Mouse (Mus musculus): Measurements from ENCODE around the gene Crybg2. TPM values are rescaled to one million over a fixed set of nuclear protein-coding genes. Genes with fewer than 3 reads are reported as not detected.

Crybg2 gene
- polyA plus RNA-seq, 1 experiment = not detected

DNA sequence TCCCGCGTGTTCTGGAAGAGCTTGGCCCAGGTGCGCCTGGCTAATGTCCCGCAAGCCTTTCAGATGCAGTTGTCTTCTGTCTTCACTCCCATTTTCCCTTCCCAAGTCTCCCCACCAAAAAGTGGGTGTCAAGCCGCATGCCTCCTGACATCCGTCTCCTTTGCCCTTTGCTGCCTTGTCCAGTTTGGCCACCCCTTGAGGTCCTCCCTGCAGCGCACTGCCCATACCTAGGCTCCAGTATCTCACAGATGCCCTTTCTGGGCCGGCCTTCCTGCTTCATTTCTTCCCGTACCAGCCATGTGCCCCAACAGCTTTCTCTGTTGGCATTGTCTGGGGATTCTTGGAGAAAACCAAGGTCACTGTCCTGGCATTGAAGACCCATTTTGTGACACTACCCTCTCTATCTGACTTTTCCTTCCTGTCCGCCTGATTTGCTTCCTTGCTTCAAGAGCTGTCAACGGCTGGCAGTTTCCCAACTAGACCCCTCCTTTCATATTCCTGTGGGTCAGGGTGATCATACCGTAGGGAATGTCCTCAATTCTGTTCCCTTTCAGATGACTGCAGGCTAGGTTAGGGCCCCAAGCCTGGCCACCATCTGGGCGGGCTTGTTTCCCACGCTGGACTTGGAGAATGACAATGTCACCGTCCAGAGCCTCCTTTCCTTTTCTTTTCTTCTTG, 64.9 kb downstream of the Crybg2 start:
- H3K9me3 ChIP-seq = no peaks in the 10 kb centered on the region
- no peak for TF ChIP-seq GATA1 (IDR thresholded peaks at IDR 0.05; ENCODE audit: borderline replicate concordance, low read length)
- TF ChIP-seq FLI1 (IDR thresholded peaks at IDR 0.05; ENCODE audit: low read length) = no peak
- no peaks in the 10 kb centered on the region for H3K27me3 ChIP-seq (replicated peaks)
- peaks cover 51% of the 10 kb centered on the region for H3K36me3 ChIP-seq (replicated peaks; ENCODE audit: low read length)
- H3K4me1 ChIP-seq = peaks cover 93% of the 10 kb centered on the region
- H3K4me3 ChIP-seq (replicated peaks) = no peak overlapping the region

DNA sequence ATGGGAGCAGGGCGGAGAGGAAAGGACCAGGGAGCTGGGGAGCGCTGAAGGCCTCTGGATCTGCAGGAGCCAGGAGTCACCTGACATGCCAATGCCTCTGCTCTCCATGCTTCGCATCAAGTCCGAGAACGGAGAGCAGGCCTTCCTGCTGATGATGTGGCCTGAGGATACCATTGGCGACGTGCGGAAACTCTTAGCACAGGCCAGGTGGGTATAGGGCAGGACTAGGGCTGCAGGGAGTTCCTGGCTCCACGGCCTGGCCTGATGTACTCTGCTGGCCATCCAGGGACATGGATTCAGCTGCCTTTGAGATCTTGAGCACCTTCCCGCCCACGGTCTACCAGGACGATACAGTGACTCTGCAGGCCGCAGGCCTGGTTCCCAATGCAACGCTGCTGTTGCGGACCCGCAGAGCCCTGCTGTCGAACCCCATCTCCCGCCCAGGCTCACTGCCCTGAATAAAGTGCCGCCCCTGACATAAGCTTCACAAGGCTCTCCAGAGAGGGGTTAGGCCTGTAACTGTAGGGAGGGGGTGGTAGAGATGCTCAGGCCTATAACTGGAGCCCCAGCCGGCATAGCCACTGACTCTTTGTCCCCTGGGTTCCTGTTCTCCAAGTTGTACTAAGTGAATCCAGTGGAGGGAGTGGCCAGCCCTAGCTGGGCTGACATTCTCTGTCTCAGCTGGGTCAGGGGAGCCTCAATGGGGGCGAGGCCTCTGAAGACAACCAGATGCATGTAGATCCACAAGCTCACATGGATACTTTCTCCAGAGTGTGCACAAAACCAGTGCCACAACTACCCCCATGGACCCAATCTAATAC, 65.9 kb downstream of the Crybg2 start:
- Histone ChIP-seq H3K36me3 (replicated peaks; ENCODE audit: low read length) (peaks cover 61% of the 10 kb centered on the region), H3K27me3 (replicated peaks) (no peaks in the 10 kb centered on the region), H3K4me1 (peaks cover 93% of the 10 kb centered on the region), H3K9me3 (no peaks in the 10 kb centered on the region), H3K4me3 (replicated peaks) (peak overlapping the region; percentile 99)
- no peak for TF ChIP-seq GATA1 (IDR thresholded peaks at IDR 0.05; ENCODE audit: borderline replicate concordance, low read length)
- TF ChIP-seq FLI1 (IDR thresholded peaks at IDR 0.05; ENCODE audit: low read length) = no peak

DNA sequence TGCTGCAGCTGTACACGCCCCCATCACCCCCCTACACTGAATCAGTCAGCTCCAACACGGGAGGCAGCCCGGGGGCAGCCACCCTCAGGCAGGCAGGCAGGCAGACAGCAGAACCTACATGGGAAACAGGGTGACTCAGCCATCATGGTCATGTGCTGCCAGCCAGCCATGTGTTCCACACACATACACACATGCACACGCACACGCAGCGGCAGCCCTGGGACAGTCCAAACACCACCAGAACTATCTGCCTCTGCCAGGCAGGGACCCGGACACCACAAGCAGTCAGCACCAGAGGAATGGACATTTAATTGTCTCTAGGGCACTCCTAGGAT, 66.5 kb downstream of the Crybg2 start:
- Histone ChIP-seq H3K27me3 (replicated peaks) (no peaks in the 10 kb centered on the region), H3K36me3 (replicated peaks; ENCODE audit: low read length) (peaks cover 65% of the 10 kb centered on the region), H3K9me3 (no peaks in the 10 kb centered on the region), H3K4me1 (peaks cover 88% of the 10 kb centered on the region), H3K4me3 (replicated peaks) (peak overlapping the region; percentile 99)
- no peak for TF ChIP-seq GATA1 (IDR thresholded peaks at IDR 0.05; ENCODE audit: borderline replicate concordance, low read length)
- no peak for TF ChIP-seq FLI1 (IDR thresholded peaks at IDR 0.05; ENCODE audit: low read length)

DNA sequence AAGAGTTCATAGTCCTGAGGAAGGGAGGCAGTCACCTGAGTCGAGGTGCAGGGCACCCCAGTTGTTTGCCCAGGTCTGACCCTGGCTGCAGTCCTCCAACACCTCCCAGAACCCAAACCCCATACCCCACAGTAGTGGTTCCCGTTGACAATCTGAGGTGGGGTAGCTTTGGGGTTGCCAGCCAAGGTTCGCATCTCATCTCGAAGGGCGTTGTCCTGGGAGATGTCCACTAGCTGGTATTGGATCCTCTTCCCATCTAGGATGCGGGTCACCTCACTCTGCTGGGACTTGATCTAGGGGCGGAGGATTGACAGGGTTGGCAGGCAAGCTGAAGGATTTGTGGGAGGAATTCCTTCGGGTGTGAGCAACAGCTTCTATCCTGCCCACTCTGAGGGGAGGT, 67.2 kb downstream of the Crybg2 start:
- Histone ChIP-seq H3K4me3 (replicated peaks) (peak overlapping the region; percentile 99), H3K27me3 (replicated peaks) (no peaks in the 10 kb centered on the region), H3K9me3 (no peaks in the 10 kb centered on the region), H3K4me1 (peaks cover 88% of the 10 kb centered on the region), H3K36me3 (replicated peaks; ENCODE audit: low read length) (peaks cover 67% of the 10 kb centered on the region)
- TF ChIP-seq FLI1 (IDR thresholded peaks at IDR 0.05; ENCODE audit: low read length) (no peak), GATA1 (IDR thresholded peaks at IDR 0.05; ENCODE audit: borderline replicate concordance, low read length) (no peak)

DNA sequence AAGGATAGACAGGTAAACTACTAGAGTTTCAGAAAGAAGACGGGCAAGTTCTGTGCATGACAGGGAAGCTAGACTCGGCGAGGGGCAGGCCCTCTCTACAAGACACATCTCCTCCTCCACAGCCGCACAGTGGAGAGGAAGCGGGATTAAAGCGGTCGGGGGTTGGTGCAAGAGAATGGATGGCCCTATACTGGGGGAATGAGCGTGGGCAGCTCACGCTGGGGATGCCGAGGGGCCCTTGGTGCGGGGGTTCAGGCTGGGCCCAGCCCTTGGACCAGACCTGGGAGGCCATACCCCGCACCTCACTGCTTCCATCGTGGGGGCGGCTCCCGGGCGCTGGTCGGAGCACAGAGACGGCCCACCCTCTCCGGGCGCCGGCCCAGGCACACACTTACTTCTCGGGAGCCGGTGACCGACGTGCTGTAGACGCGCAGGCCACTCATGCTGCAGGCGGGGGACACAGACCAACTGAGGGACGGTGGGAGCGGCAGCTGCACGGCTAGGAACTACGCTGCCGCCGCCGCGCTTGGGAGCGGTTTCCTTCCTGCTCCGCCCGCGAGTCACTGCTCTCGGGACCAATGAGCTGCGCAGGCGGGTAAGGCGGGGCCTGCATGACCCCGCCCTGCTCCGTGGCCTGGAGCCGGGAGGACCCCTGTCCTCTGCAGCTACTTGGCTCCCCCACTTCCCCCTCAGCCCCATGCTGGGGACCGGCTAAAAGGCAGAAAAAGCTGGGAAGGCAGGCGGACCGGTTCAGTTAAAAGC, 67.8 kb downstream of the Crybg2 start, which contains the start of gene Sh3bgrl3:
Gene Sh3bgrl3 (minus strand): TSS at position 569 of the 762 bp plus-strand sequence.
- Histone ChIP-seq H3K4me3 (replicated peaks) (peak within 1 kb of the TSS; percentile 99), H3K27me3 (replicated peaks) (no peaks in the 10 kb centered on the region), H3K9me3 (no peaks in the 10 kb centered on the region), H3K4me1 (peaks cover 86% of the 10 kb centered on the region), H3K36me3 (replicated peaks; ENCODE audit: low read length) (peaks cover 66% of the 10 kb centered on the region)
- TF ChIP-seq FLI1 (IDR thresholded peaks at IDR 0.05; ENCODE audit: low read length) = no peak
- TF ChIP-seq GATA1 (IDR thresholded peaks at IDR 0.05; ENCODE audit: borderline replicate concordance, low read length) = no peak

DNA sequence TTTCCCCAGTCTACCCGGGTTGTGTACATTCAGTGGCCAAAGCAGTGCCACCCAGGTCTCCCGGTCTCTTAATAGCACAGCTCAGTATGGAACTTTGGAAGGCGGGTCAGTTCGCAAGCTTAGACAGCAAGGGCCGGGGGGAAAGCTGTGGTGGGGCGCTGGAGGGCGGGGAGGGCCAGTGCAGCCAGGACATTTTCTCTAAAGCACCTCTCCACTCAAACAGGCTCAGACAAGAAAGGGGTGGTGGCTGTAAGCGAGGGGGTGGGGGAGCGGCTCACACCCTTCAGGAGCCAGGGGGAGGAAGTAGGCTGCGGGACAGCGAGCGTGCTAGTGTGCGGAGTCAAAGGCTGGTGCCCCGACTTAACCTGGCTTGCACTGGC, 68.4 kb downstream of the Crybg2 start:
- Histone ChIP-seq H3K36me3 (replicated peaks; ENCODE audit: low read length) (peaks cover 67% of the 10 kb centered on the region), H3K9me3 (no peaks in the 10 kb centered on the region), H3K4me3 (replicated peaks) (peak overlapping the region; percentile 99), H3K27me3 (replicated peaks) (no peaks in the 10 kb centered on the region), H3K4me1 (peaks cover 81% of the 10 kb centered on the region)
- TF ChIP-seq GATA1 (IDR thresholded peaks at IDR 0.05; ENCODE audit: borderline replicate concordance, low read length) (no peak), FLI1 (IDR thresholded peaks at IDR 0.05; ENCODE audit: low read length) (no peak)

DNA sequence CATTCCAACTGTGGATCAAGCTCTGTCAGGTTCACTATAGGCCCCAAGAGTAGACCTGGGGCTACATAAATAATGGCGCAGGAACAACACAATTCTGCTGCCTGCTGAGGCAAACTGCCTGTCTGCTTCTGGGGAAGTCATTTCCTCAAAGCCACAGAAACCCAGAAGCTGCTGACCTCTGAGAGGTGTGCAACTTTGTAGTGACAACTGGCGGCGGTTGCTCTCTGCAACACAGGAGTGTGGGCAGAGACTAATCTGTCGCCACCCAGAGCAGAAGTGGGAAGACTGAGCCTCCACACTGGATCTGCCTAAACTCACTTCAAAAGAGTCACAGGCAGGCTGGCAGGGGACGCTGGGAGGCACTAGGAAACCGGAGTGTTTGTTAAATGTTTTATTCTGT, 68.9 kb downstream of the Crybg2 start:
- TF ChIP-seq GATA1 (IDR thresholded peaks at IDR 0.05; ENCODE audit: borderline replicate concordance, low read length) (no peak), FLI1 (IDR thresholded peaks at IDR 0.05; ENCODE audit: low read length) (no peak)
- peaks cover 76% of the 10 kb centered on the region for H3K4me1 ChIP-seq
- H3K4me3 ChIP-seq (replicated peaks) = peak overlapping the region; percentile 99
- H3K9me3 ChIP-seq = no peaks in the 10 kb centered on the region
- peaks cover 69% of the 10 kb centered on the region for H3K36me3 ChIP-seq (replicated peaks; ENCODE audit: low read length)
- H3K27me3 ChIP-seq (replicated peaks) = no peaks in the 10 kb centered on the region

DNA sequence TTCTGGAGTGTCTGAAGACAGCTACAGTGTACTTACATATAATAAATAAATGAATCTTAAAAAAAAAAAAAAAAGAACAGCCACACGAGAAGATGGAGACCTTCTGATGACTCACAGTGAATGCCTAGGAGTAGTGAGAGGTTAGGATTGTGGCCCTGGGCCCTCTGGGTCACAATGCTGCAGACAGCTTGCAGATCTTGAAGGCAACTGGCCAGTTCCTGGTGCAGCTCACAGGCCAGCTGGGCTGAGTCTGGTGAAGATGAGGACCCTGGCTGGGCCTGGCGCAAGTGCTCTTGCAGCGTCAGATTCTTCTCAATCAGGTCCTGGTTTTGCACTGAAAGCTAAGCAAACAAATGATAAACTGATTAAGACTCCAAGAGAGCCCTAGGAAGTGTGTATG, 71.5 kb downstream of the Crybg2 start:
- no peak overlapping the region for H3K4me3 ChIP-seq (replicated peaks)
- no peaks in the 10 kb centered on the region for H3K27me3 ChIP-seq (replicated peaks)
- H3K4me1 ChIP-seq = peaks cover 69% of the 10 kb centered on the region
- H3K36me3 ChIP-seq (replicated peaks; ENCODE audit: low read length) = peaks cover 64% of the 10 kb centered on the region
- TF ChIP-seq FLI1 (IDR thresholded peaks at IDR 0.05; ENCODE audit: low read length) = no peak
- H3K9me3 ChIP-seq = no peaks in the 10 kb centered on the region

DNA sequence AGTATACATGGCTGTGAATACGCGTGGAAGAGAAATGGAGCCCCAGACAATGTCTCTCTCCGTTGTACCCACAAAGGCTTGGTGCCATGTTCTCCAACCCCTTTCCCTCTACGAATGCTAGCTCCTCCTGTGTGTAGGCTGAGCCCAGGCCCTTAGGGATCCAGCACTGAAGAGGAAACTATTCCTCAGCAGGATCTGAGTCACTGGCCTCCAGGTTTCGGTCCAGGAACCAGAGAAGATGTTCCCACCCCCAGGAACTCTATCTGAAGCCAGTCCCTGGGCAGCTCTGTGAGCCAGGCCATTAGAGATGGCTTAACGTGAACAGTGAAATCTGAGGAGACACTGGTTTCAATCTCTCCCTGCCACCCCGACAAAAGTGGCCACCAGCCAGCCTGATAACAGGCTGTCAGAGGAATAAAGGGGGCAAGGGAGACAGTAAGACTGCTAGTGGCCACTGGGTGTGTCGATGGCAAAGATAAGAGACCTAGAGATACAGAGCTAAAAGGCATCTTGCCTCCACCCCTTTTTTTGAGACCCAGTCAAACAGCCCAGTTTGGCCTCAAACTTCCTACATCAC, 72.0 kb downstream of the Crybg2 start:
- Histone ChIP-seq H3K4me1 (peaks cover 69% of the 10 kb centered on the region), H3K27me3 (replicated peaks) (no peaks in the 10 kb centered on the region), H3K9me3 (no peaks in the 10 kb centered on the region), H3K4me3 (replicated peaks) (no peak overlapping the region), H3K36me3 (replicated peaks; ENCODE audit: low read length) (peaks cover 64% of the 10 kb centered on the region)
- TF ChIP-seq GATA1 (IDR thresholded peaks at IDR 0.05; ENCODE audit: borderline replicate concordance, low read length) (no peak), FLI1 (IDR thresholded peaks at IDR 0.05; ENCODE audit: low read length) (no peak)
